Mouse (Mus musculus): Measurements from ENCODE around the gene Bsph2. TPM values are rescaled to one million over a fixed set of nuclear protein-coding genes. Genes with fewer than 3 reads are reported as not detected.

Bsph2 gene
- polyA plus RNA-seq (2015; fragmentation: Nextera tagmentation; extraction: Ambion mirVana), result not detected in 2 replicates

- H3K9ac ChIP-seq (ENCODE audit: low read depth, low read length), result no peak within 1 kb of the TSS
Measured at GRCm38 (mm10) chr7:13570967-13571366, at the start of gene Bsph2. TSS of gene Bsph2 (minus strand) at chr7:13571067.

DNA sequence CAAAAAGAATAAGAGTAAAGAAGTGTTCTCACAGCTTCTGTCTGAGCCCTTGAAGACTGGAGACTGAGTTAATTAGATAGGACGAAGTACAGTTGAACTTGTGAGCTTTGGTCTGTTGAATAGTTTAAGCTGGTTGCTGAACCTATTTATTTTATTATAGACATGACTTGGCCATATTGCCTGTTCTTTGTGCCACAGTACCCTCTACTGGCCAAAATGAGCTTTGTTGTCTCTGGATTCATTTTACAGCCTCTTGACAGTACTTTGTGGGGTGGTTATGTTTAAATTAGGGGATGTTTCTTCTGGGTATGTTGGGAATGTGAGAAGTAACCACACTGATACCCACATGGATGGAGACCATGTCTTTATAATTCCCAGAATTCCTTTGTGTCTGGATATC is 59.3 kb downstream of the Bsph2 start:
- Histone ChIP-seq H3K27ac (ENCODE audit: low read length) (no peak overlapping the region), H3K4me3 (ENCODE audit: low read length) (no peak overlapping the region), H3K36me3 (ENCODE audit: control insufficient read depth, insufficient read depth, low read length) (no peaks in the 10 kb centered on the region), H3K4me1 (ENCODE audit: control insufficient read depth, insufficient read depth, low read length) (no peaks in the 10 kb centered on the region), H3K9ac (ENCODE audit: low read depth, low read length) (no peak overlapping the region), H3K27me3 (replicated peaks; ENCODE audit: control insufficient read depth, insufficient read depth, low read length) (no peaks in the 10 kb centered on the region), H3K4me2 (ENCODE audit: low read depth, low read length) (no peak overlapping the region), H3K9me3 (ENCODE audit: control insufficient read depth, low read length) (no peaks in the 10 kb centered on the region)
- 75% methylated on average over 1 of the region's 1 CpGs for WGBS
- ATAC-seq, result no peak

More at GRCm38 (mm10) chr7:13570967-13571366, at the start of gene Bsph2:
- Histone ChIP-seq H3K27ac (ENCODE audit: low read length) (no peak within 1 kb of the TSS), H3K4me1 (ENCODE audit: control insufficient read depth, insufficient read depth, low read length) (no peaks in the 10 kb centered on the region), H3K4me3 (ENCODE audit: low read length) (no peak within 1 kb of the TSS), H3K4me2 (ENCODE audit: low read depth, low read length) (no peak within 1 kb of the TSS), H3K36me3 (ENCODE audit: control insufficient read depth, insufficient read depth, low read length) (no peaks in the 10 kb centered on the region), H3K27me3 (replicated peaks; ENCODE audit: control insufficient read depth, insufficient read depth, low read length) (no peaks in the 10 kb centered on the region), H3K9me3 (ENCODE audit: control insufficient read depth, low read length) (no peaks in the 10 kb centered on the region; the same call in 1 of the 2 replicates)
- no peak for ATAC-seq

Other genes with a start within 250 kb of the Bsph2 start
- 0.57 and 0.71 TPM in 2 replicates for gene Pla2g4c, start 246.4 kb downstream of the Bsph2 start, polyA plus RNA-seq (2015; fragmentation: Nextera tagmentation; extraction: Ambion mirVana)
- not detected in 2 replicates for gene Cabp5, start 172.9 kb downstream of the Bsph2 start, polyA plus RNA-seq (2015; fragmentation: Nextera tagmentation; extraction: Ambion mirVana)
- gene Bsph1, start 120.2 kb downstream of the Bsph2 start, polyA plus RNA-seq (2015; fragmentation: Nextera tagmentation; extraction: Ambion mirVana), result not detected in 2 replicates
- not detected in 2 replicates for gene Sult2a5, start 52.9 kb upstream of the Bsph2 start, polyA plus RNA-seq (2015; fragmentation: Nextera tagmentation; extraction: Ambion mirVana)
- not detected in 2 replicates for gene Sult2a2, start 162.4 kb upstream of the Bsph2 start, polyA plus RNA-seq (2015; fragmentation: Nextera tagmentation; extraction: Ambion mirVana)